Mouse (Mus musculus) kidney, postnatal 36 days (tissue): ENCODE data around the gene Adam12.
A peak's percentile ranks its signal among the peaks of the same experiment; 100 is the strongest.

ENCODE experiments used
- DNase-seq, 2 experiments: peaks; one replicate each; pipeline ENCODE4 v3.0.0; 2021 to 2022; ENCODE audit warnings: mixed read lengths in 2 of 2

The Adam12 gene

GRCm38 (mm10) chr7:134231378-134232346 is at the start of gene Adam12:
Gene Adam12, minus strand, starts transcription at chr7:134232146.
- DNase-seq = no peak

GRCm38 (mm10) chr7:134272956-134273355 is 41.0 kb upstream of the Adam12 start:
- no peak for DNase-seq

GRCm38 (mm10) chr7:134272421-134272820 is 40.5 kb upstream of the Adam12 start:
- no peak for DNase-seq

GRCm38 (mm10) chr7:134265783-134266182 is 33.8 kb upstream of the Adam12 start:
- no peak for DNase-seq

- DNase-seq = peak; percentile 62 to 87
Observed at GRCm38 (mm10) chr7:134263146-134263906, 31.4 kb upstream of the Adam12 start.

- DNase-seq = peak; percentile 54 to 71
Observed at GRCm38 (mm10) chr7:134261003-134261701, 29.2 kb upstream of the Adam12 start.

- no peak for DNase-seq
Observed at GRCm38 (mm10) chr7:134250273-134250870, 18.4 kb upstream of the Adam12 start.

GRCm38 (mm10) chr7:134248041-134248440 is 16.1 kb upstream of the Adam12 start:
- DNase-seq = no peak

- DNase-seq = no peak
Observed at GRCm38 (mm10) chr7:134246624-134247023, 14.7 kb upstream of the Adam12 start.

GRCm38 (mm10) chr7:134242773-134243172 is 10.8 kb upstream of the Adam12 start:
- peak; percentile 26 to 38 for DNase-seq

GRCm38 (mm10) chr7:134241212-134241611 is 9.3 kb upstream of the Adam12 start:
- DNase-seq = peak in 1 of 2 experiments; percentile 10

GRCm38 (mm10) chr7:134240579-134240978 is 8.6 kb upstream of the Adam12 start:
- no peak for DNase-seq

GRCm38 (mm10) chr7:134238863-134239262 is 6.9 kb upstream of the Adam12 start:
- no peak for DNase-seq

GRCm38 (mm10) chr7:134237356-134237755 is 5.4 kb upstream of the Adam12 start:
- no peak for DNase-seq

GRCm38 (mm10) chr7:134236727-134237126 is 4.8 kb upstream of the Adam12 start:
- DNase-seq = no peak

- no peak for DNase-seq
Observed at GRCm38 (mm10) chr7:134235552-134235951, 3.6 kb upstream of the Adam12 start.

GRCm38 (mm10) chr7:134230708-134231107 is 1.2 kb downstream of the Adam12 start:
- DNase-seq = no peak

- peak in 1 of 2 experiments; percentile 10 for DNase-seq
Observed at GRCm38 (mm10) chr7:134229899-134230298, 2.0 kb downstream of the Adam12 start.

GRCm38 (mm10) chr7:134227773-134228455 is 4.0 kb downstream of the Adam12 start:
- peak; percentile 43 to 54 for DNase-seq

- no peak for DNase-seq
Observed at GRCm38 (mm10) chr7:134227101-134227500, 4.8 kb downstream of the Adam12 start.

- no peak for DNase-seq
Observed at GRCm38 (mm10) chr7:134226231-134226630, 5.7 kb downstream of the Adam12 start.
